Mouse (Mus musculus): Measurements from ENCODE around the gene Tsc2. TPM values are rescaled to one million over a fixed set of nuclear protein-coding genes. Genes with fewer than 3 reads are reported as not detected.

The Tsc2 gene
- polyA plus RNA-seq, 1 experiment from 2014 or later, result 60.9 TPM

DNA sequence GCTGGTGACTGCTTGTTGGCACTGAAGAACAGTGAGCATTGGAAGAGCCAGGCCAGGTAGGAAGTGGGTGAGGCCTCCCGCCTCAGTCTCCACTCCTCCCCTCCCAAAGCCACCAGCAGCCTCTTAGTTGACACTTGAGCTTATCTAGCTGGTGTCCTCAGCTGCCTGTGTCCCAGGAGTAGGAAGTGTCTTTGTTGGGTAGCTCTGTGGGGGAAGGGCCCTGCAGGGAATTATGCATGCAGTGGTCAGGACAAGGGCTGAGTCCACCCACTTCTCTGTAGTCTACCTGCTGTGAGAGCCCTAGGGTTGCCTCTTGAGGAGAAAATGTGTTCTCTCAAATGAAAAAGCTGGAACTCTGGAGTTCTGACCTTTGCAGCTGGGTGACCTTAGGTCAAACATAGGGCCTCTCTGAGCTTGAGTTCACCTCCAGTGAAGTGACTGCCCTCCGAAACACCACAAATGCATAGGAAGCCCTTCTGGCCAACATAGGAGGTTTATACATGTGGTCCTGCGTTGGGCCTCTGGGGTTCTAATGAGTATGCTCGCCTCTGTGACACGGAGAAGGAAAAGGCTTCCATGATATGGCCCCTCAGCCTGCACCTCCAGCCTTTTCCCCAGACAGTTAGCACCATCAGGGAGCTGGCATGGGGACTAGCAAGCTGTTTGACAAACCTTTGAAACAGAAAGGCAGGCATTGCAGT, 4.5 kb upstream of the Tsc2 start:
- Histone ChIP-seq H3K4me2 (no peak overlapping the region), H3K27me3 (no peaks in the 10 kb centered on the region), H3K4me1 (peaks cover 40% of the 10 kb centered on the region), H3K4me3 (no peak overlapping the region), H3K27ac (no peak overlapping the region), H3K9ac (0 out of 2 replicates have a peak overlapping the region, but pooled peaks have one; percentile 11), H3K36me3 (peaks cover 39% of the 10 kb centered on the region), H3K9me3 (no peaks in the 10 kb centered on the region)
- WGBS, result 67% methylated on average over 5 of the region's 5 CpGs
- no peak for ATAC-seq (ENCODE audit: insufficient number of reproducible peaks, insufficient read depth, low FRiP score, low TSS enrichment, low read depth)

- no peaks in the 10 kb centered on the region for H3K9me3 ChIP-seq
- no peak overlapping the region for H3K9ac ChIP-seq
- ATAC-seq (ENCODE audit: insufficient number of reproducible peaks, insufficient read depth, low FRiP score, low TSS enrichment, low read depth), result no peak
- H3K36me3 ChIP-seq, result peaks cover 33% of the 10 kb centered on the region
- no peaks in the 10 kb centered on the region for H3K27me3 ChIP-seq
- 92% methylated on average over 5 of the region's 5 CpGs for whole genome bisulfite sequencing
- no peak overlapping the region for H3K4me3 ChIP-seq
- H3K4me2 ChIP-seq, result no peak overlapping the region
- peaks cover 44% of the 10 kb centered on the region for H3K4me1 ChIP-seq
- H3K27ac ChIP-seq, result no peak overlapping the region
Measured at GRCm38 (mm10) chr17:24635694-24636093, 3.3 kb upstream of the Tsc2 start.

DNA sequence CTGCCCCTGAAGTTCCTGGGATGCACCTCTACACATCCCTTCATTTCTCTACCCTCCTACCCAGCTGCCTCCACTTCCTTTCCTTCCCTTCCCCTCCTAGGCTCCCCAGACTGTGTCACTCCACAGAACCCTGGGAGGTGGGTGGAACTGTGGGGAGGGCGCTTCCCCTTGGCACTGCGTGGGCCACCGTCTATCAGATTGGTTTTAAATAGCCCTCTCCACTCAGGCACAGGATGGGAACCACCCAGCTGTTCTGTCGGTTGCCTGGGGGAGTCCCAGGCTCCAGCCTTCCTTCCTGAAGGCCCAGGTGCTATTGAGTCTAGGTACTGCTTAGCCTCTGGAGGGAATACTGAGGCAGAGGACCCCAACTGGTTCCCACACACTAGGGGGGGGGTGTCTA, 2.6 kb upstream of the Tsc2 start:
- Histone ChIP-seq H3K27me3 (no peaks in the 10 kb centered on the region), H3K4me1 (peaks cover 38% of the 10 kb centered on the region), H3K4me3 (no peak overlapping the region), H3K4me2 (no peak overlapping the region), H3K36me3 (peaks cover 33% of the 10 kb centered on the region), H3K9ac (no peak overlapping the region), H3K9me3 (no peaks in the 10 kb centered on the region), H3K27ac (no peak overlapping the region)
- ATAC-seq (ENCODE audit: insufficient number of reproducible peaks, insufficient read depth, low FRiP score, low TSS enrichment, low read depth), result no peak
- 80% methylated on average over 4 of the region's 4 CpGs for WGBS

GRCm38 (mm10) chr17:24633831-24634230, 1.4 kb upstream of the Tsc2 start:
- peaks cover 26% of the 10 kb centered on the region for H3K4me1 ChIP-seq
- H3K27ac ChIP-seq, result 0 out of 2 replicates have a peak overlapping the region, but pooled peaks have one; percentile 96
- H3K4me3 ChIP-seq, result no peak overlapping the region
- WGBS, result 93% methylated on average over 11 of the region's 11 CpGs
- no peaks in the 10 kb centered on the region for H3K9me3 ChIP-seq
- H3K4me2 ChIP-seq, result no peak overlapping the region
- H3K36me3 ChIP-seq, result peaks cover 44% of the 10 kb centered on the region
- no peak for ATAC-seq (ENCODE audit: insufficient number of reproducible peaks, insufficient read depth, low FRiP score, low TSS enrichment, low read depth)
- H3K27me3 ChIP-seq, result no peaks in the 10 kb centered on the region
- no peak overlapping the region for H3K9ac ChIP-seq

GRCm38 (mm10) chr17:24632813-24633449, 501 bp upstream of the Tsc2 start:
- Histone ChIP-seq H3K4me3 (peak overlapping the region; percentile 70), H3K27me3 (no peaks in the 10 kb centered on the region), H3K4me1 (peaks cover 19% of the 10 kb centered on the region), H3K4me2 (peak overlapping the region; percentile 92), H3K9ac (peak overlapping the region; percentile 87), H3K36me3 (peaks cover 46% of the 10 kb centered on the region), H3K9me3 (no peaks in the 10 kb centered on the region), H3K27ac (peak overlapping the region; percentile 96)
- WGBS, result 11% methylated on average over 22 of the region's 22 CpGs
- ATAC-seq (ENCODE audit: insufficient number of reproducible peaks, insufficient read depth, low FRiP score, low TSS enrichment, low read depth), result peak; percentile 27; the same call in 1 of the 2 replicates

- Histone ChIP-seq H3K4me2 (no peak overlapping the region), H3K4me1 (peaks cover 19% of the 10 kb centered on the region), H3K27me3 (no peaks in the 10 kb centered on the region), H3K36me3 (peaks cover 58% of the 10 kb centered on the region), H3K9me3 (no peaks in the 10 kb centered on the region), H3K27ac (no peak overlapping the region), H3K9ac (0 out of 2 replicates have a peak overlapping the region, but pooled peaks have one; percentile 32), H3K4me3 (no peak overlapping the region)
- no peak for ATAC-seq (ENCODE audit: insufficient number of reproducible peaks, insufficient read depth, low FRiP score, low TSS enrichment, low read depth)
- 83% methylated on average over 14 of the region's 14 CpGs for WGBS
Measured at GRCm38 (mm10) chr17:24630072-24630471, 2.4 kb downstream of the Tsc2 start.

DNA sequence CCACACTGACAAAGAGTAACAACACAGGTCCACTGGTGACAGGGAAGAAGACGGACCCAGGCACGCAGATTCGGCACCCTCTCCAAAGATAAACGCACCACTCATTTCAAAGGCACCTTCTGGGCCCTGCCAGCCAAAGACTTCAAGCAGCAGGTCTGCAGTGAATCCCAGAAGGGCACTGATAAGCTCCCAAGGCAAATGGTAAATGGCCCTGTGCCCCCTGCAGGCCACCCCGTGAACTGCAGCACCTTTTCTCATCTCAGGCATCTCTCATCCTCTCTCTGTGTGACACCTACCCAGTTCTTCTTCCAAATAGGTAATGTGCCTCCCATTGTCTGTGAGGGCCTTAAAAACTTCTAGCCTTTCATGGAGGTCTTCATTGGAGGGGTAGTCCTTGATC, 3.8 kb downstream of the Tsc2 start:
- no peak for ATAC-seq (ENCODE audit: insufficient number of reproducible peaks, insufficient read depth, low FRiP score, low TSS enrichment, low read depth)
- Histone ChIP-seq H3K4me3 (no peak overlapping the region), H3K4me2 (no peak overlapping the region), H3K9ac (no peak overlapping the region), H3K27ac (no peak overlapping the region), H3K4me1 (peaks cover 16% of the 10 kb centered on the region), H3K36me3 (peaks cover 73% of the 10 kb centered on the region), H3K27me3 (no peaks in the 10 kb centered on the region), H3K9me3 (no peaks in the 10 kb centered on the region)
- 50% methylated on average over 5 of the region's 5 CpGs for WGBS

- Histone ChIP-seq H3K36me3 (peaks cover 99% of the 10 kb centered on the region), H3K4me1 (no peaks in the 10 kb centered on the region), H3K27ac (no peak overlapping the region), H3K4me2 (no peak overlapping the region), H3K9me3 (no peaks in the 10 kb centered on the region), H3K4me3 (no peak overlapping the region), H3K27me3 (no peaks in the 10 kb centered on the region), H3K9ac (no peak overlapping the region)
- ATAC-seq (ENCODE audit: insufficient number of reproducible peaks, insufficient read depth, low FRiP score, low TSS enrichment, low read depth), result no peak
- 91% methylated on average over 8 of the region's 8 CpGs for WGBS
Measured at GRCm38 (mm10) chr17:24625472-24625871, 7.0 kb downstream of the Tsc2 start.

- Histone ChIP-seq H3K27me3 (no peaks in the 10 kb centered on the region), H3K36me3 (peaks cover 94% of the 10 kb centered on the region), H3K4me2 (no peak overlapping the region), H3K4me3 (no peak overlapping the region), H3K9ac (no peak overlapping the region), H3K9me3 (no peaks in the 10 kb centered on the region), H3K27ac (no peak overlapping the region), H3K4me1 (no peaks in the 10 kb centered on the region)
- ATAC-seq (ENCODE audit: insufficient number of reproducible peaks, insufficient read depth, low FRiP score, low TSS enrichment, low read depth), result no peak
- WGBS, result 84% methylated on average over 14 of the region's 14 CpGs
Measured at GRCm38 (mm10) chr17:24617561-24618194, 14.8 kb downstream of the Tsc2 start.

- Histone ChIP-seq H3K4me1 (no peaks in the 10 kb centered on the region), H3K27ac (no peak overlapping the region), H3K9me3 (no peaks in the 10 kb centered on the region), H3K9ac (no peak overlapping the region), H3K4me3 (no peak overlapping the region), H3K4me2 (no peak overlapping the region), H3K36me3 (peaks cover 77% of the 10 kb centered on the region), H3K27me3 (no peaks in the 10 kb centered on the region)
- WGBS, result 77% methylated on average over 2 of the region's 2 CpGs
- ATAC-seq (ENCODE audit: insufficient number of reproducible peaks, insufficient read depth, low FRiP score, low TSS enrichment, low read depth), result no peak
Measured at GRCm38 (mm10) chr17:24610711-24611110, 21.7 kb downstream of the Tsc2 start.

DNA sequence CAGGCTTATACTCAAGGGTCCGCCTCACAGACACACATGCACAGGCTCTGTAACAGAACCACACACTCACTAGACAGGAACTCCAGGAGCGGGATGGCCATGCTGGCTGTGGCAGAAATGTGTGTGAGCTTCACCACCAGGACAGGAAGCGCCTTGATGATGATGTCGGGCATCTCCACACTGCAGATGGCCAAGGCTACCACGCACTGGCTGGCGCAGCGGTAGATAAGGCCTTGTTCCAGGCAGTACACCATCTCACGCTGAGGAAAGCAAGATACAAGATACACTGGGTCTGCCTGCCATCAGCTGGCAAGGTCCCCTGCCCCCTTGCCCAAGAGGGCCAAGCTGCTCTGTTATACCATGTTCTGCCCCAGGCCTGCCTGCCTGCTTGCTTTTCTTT, 23.6 kb downstream of the Tsc2 start:
- H3K9me3 ChIP-seq, result no peaks in the 10 kb centered on the region
- ATAC-seq (ENCODE audit: insufficient number of reproducible peaks, insufficient read depth, low FRiP score, low TSS enrichment, low read depth), result no peak
- no peak overlapping the region for H3K27ac ChIP-seq
- no peak overlapping the region for H3K9ac ChIP-seq
- no peaks in the 10 kb centered on the region for H3K27me3 ChIP-seq
- no peak overlapping the region for H3K4me2 ChIP-seq
- no peak overlapping the region for H3K4me3 ChIP-seq
- WGBS, result 91% methylated on average over 8 of the region's 8 CpGs
- no peaks in the 10 kb centered on the region for H3K4me1 ChIP-seq
- peaks cover 77% of the 10 kb centered on the region for H3K36me3 ChIP-seq

DNA sequence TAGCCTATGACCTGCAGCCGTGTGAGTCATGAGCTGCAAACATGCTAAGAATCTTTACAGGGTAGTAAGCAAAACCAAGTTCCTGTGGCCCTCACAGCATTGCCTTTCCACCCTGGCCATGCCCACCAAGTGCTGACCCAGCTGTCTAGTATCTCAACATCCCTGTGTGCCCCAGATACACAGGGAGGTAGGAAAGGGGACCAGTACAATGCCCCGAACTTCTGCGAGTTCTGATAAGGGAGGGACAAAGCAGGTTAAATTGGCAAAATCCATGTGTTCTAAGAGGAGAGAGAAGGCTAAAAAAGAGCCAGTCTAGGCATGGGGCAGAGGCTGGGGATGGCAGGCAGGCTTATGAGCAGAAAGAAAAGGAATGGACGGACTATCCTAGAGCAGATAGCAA, 24.1 kb downstream of the Tsc2 start:
- no peak overlapping the region for H3K9ac ChIP-seq
- no peak overlapping the region for H3K4me3 ChIP-seq
- 91% methylated on average over 4 of the region's 4 CpGs for WGBS
- no peaks in the 10 kb centered on the region for H3K9me3 ChIP-seq
- ATAC-seq (ENCODE audit: insufficient number of reproducible peaks, insufficient read depth, low FRiP score, low TSS enrichment, low read depth), result no peak
- H3K36me3 ChIP-seq, result peaks cover 74% of the 10 kb centered on the region
- no peaks in the 10 kb centered on the region for H3K27me3 ChIP-seq
- no peaks in the 10 kb centered on the region for H3K4me1 ChIP-seq
- H3K27ac ChIP-seq, result no peak overlapping the region
- H3K4me2 ChIP-seq, result no peak overlapping the region

Data from embryonic facial prominence, embryonic 13.5 days (tissue).